Mouse (Mus musculus) urinary bladder, postnatal 0 days (tissue): Measurements from ENCODE around the gene Rnf225. TPM values are rescaled to one million over a fixed set of nuclear protein-coding genes. Genes with fewer than 3 reads are reported as not detected.

Source experiments
- polyA plus RNA-seq: library from polyadenylated mRNA; unstranded; fragments of >200 nt; fragmentation: Nextera tagmentation; extraction: Ambion mirVana; gene quantifications from 2 replicates; pipeline ENCODE4 v1.2.1, GENCODE M21; 2015

The Rnf225 gene
- 1.3 and 1.9 TPM in 2 replicates for polyA plus RNA-seq

GRCm38 (mm10) chr7:12927191-12927680 lies at the start of gene Rnf225:
Gene Rnf225 (plus strand): TSS chr7:12927416.

GRCm38 (mm10) chr7:12880911-12881660 lies 46.1 kb upstream of the Rnf225 start, which contains the start of gene Zfp128:
Gene Zfp128 (plus strand): TSS chr7:12881177.

GRCm38 (mm10) chr7:12897655-12898410 lies 29.4 kb upstream of the Rnf225 start, which contains the start of gene Zscan22:
Gene Zscan22 (plus strand): TSS chr7:12897815.

GRCm38 (mm10) chr7:12921705-12922465 lies 5.3 kb upstream of the Rnf225 start, which contains the start of gene Rps5:
Gene Rps5 (plus strand): TSS chr7:12922290.

GRCm38 (mm10) chr7:12965678-12966091 lies 38.5 kb downstream of the Rnf225 start, which contains the start of gene Zfp324:
Gene Zfp324 (plus strand): TSS chr7:12965838.

GRCm38 (mm10) chr7:12977682-12978389 lies 50.6 kb downstream of the Rnf225 start, which contains the start of gene Zfp446:
Gene Zfp446 (plus strand): TSS chr7:12977848.

Other genes with a start within 250 kb of the Rnf225 start
- gene Vmn2r55, start 242.4 kb upstream of the Rnf225 start, polyA plus RNA-seq = not detected in 2 replicates
- not detected in 2 replicates for gene Vmn2r56, start 192.4 kb upstream of the Rnf225 start, polyA plus RNA-seq
- 1.2 and 1.3 TPM in 2 replicates for gene Zscan18, start 123.8 kb upstream of the Rnf225 start, polyA plus RNA-seq
- gene Zfp329, start 108.6 kb upstream of the Rnf225 start, polyA plus RNA-seq = 5.2 and 5.8 TPM in 2 replicates
- 18.0 and 18.1 TPM in 2 replicates for gene Zfp110, start 92.7 kb upstream of the Rnf225 start, polyA plus RNA-seq
- gene Zfp128, start 46.2 kb upstream of the Rnf225 start, polyA plus RNA-seq = 1.5 and 1.6 TPM in 2 replicates
- 5.3 and 5.7 TPM in 2 replicates for gene Zscan22, start 29.6 kb upstream of the Rnf225 start, polyA plus RNA-seq
- gene Rps5, start 5.1 kb upstream of the Rnf225 start, polyA plus RNA-seq = 736 and 897 TPM in 2 replicates
- 5.2 and 5.5 TPM in 2 replicates for gene Zfp324, start 38.4 kb downstream of the Rnf225 start, polyA plus RNA-seq
- 2.6 and 2.9 TPM in 2 replicates for gene Zfp446, start 50.4 kb downstream of the Rnf225 start, polyA plus RNA-seq
- 0.08 TPM in 1 of 2 replicates, not detected in the other for gene Slc27a5, start 70.8 kb downstream of the Rnf225 start, polyA plus RNA-seq
- gene Trim28, start 71.7 kb downstream of the Rnf225 start, polyA plus RNA-seq = 89.6 and 97.6 TPM in 2 replicates
- gene Zbtb45, start 82.6 kb downstream of the Rnf225 start, polyA plus RNA-seq = 7.3 and 8.5 TPM in 2 replicates
- gene Chmp2a, start 107.4 kb downstream of the Rnf225 start, polyA plus RNA-seq = 211 and 212 TPM in 2 replicates
- 90.5 and 91.6 TPM in 2 replicates for gene Ube2m, start 110.9 kb downstream of the Rnf225 start, polyA plus RNA-seq
- 0.90 and 1.4 TPM in 2 replicates for gene Mzf1, start 127.3 kb downstream of the Rnf225 start, polyA plus RNA-seq
- not detected in 2 replicates for gene Vmn1r85, start 167.8 kb downstream of the Rnf225 start, polyA plus RNA-seq
- not detected in 2 replicates for gene Vmn1r86, start 192.5 kb downstream of the Rnf225 start, polyA plus RNA-seq
- not detected in 2 replicates for gene Vmn1r87, start 212.7 kb downstream of the Rnf225 start, polyA plus RNA-seq
- not detected in 2 replicates for gene Vmn1r88, start 232.2 kb downstream of the Rnf225 start, polyA plus RNA-seq